Mouse (Mus musculus): ENCODE measurements around the gene Magi3.
A peak's percentile ranks its signal among the peaks of the same experiment; 100 is the strongest.

Gene Magi3

GRCm38 (mm10) chr3:104220295-104220965 is at the start of gene Magi3:
Magi3 (minus strand) TSS chr3:104220374.
- DNase-seq (ENCODE audit: low read depth, low spot score), result peak; percentile 93

- DNase-seq (ENCODE audit: low read depth, low spot score), result no peak
Measured at GRCm38 (mm10) chr3:104264530-104265145, 44.5 kb upstream of the Magi3 start.

- no peak for DNase-seq (ENCODE audit: low read depth, low spot score)
Measured at GRCm38 (mm10) chr3:104260221-104260620, 40.0 kb upstream of the Magi3 start.

- DNase-seq (ENCODE audit: low read depth, low spot score), result no peak
Measured at GRCm38 (mm10) chr3:104259168-104259567, 39.0 kb upstream of the Magi3 start.

GRCm38 (mm10) chr3:104257041-104257440 is 36.9 kb upstream of the Magi3 start:
- no peak for DNase-seq (ENCODE audit: low read depth, low spot score)

- DNase-seq (ENCODE audit: low read depth, low spot score), result no peak
Measured at GRCm38 (mm10) chr3:104253760-104254159, 33.6 kb upstream of the Magi3 start.

- no peak for DNase-seq (ENCODE audit: low read depth, low spot score)
Measured at GRCm38 (mm10) chr3:104247850-104248249, 27.7 kb upstream of the Magi3 start.

- DNase-seq (ENCODE audit: low read depth, low spot score), result no peak
Measured at GRCm38 (mm10) chr3:104247057-104247456, 26.9 kb upstream of the Magi3 start.

- DNase-seq (ENCODE audit: low read depth, low spot score), result no peak
Measured at GRCm38 (mm10) chr3:104244373-104244772, 24.2 kb upstream of the Magi3 start.

- no peak for DNase-seq (ENCODE audit: low read depth, low spot score)
Measured at GRCm38 (mm10) chr3:104243972-104244371, 23.8 kb upstream of the Magi3 start.

GRCm38 (mm10) chr3:104239785-104240184 is 19.6 kb upstream of the Magi3 start:
- no peak for DNase-seq (ENCODE audit: low read depth, low spot score)

GRCm38 (mm10) chr3:104239376-104239775 is 19.2 kb upstream of the Magi3 start:
- no peak for DNase-seq (ENCODE audit: low read depth, low spot score)

GRCm38 (mm10) chr3:104237846-104238440 is 17.8 kb upstream of the Magi3 start:
- DNase-seq (ENCODE audit: low read depth, low spot score), result no peak

GRCm38 (mm10) chr3:104236029-104236428 is 15.9 kb upstream of the Magi3 start:
- no peak for DNase-seq (ENCODE audit: low read depth, low spot score)

GRCm38 (mm10) chr3:104235099-104235498 is 14.9 kb upstream of the Magi3 start:
- DNase-seq (ENCODE audit: low read depth, low spot score), result no peak

GRCm38 (mm10) chr3:104233366-104234312 is 13.5 kb upstream of the Magi3 start:
- DNase-seq (ENCODE audit: low read depth, low spot score), result no peak

- no peak for DNase-seq (ENCODE audit: low read depth, low spot score)
Measured at GRCm38 (mm10) chr3:104227438-104228111, 7.4 kb upstream of the Magi3 start.

- no peak for DNase-seq (ENCODE audit: low read depth, low spot score)
Measured at GRCm38 (mm10) chr3:104226731-104227130, 6.6 kb upstream of the Magi3 start.

GRCm38 (mm10) chr3:104221156-104221555 is 982 bp upstream of the Magi3 start:
- DNase-seq (ENCODE audit: low read depth, low spot score), result no peak

- DNase-seq (ENCODE audit: low read depth, low spot score), result no peak
Measured at GRCm38 (mm10) chr3:104219531-104220294, 461 bp downstream of the Magi3 start.

GRCm38 (mm10) chr3:104218926-104219325 is 1.2 kb downstream of the Magi3 start:
- no peak for DNase-seq (ENCODE audit: low read depth, low spot score)
